Comparison of ENCODE assay signal across 8 mouse cellular contexts in the genomic region with DNA sequence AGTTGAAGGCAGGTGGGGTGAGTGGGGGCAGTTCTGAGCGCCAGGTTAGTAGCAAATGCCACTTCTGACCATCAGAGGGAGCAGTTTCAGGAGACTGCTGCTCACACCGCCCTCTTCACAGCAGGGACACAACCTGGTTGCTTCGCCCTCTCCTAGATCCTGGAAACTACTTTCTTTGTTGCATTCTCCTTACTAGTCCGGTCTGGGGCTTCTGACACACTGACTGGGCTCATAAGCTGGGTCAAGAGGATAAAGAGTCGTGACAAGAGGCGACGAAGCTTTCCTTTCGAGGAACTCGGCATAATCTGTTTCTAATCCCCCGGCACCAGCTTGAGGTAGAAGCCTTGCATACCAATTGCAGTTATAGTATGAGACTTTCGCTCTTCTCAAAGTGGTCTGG.
A peak's percentile ranks its signal among the peaks of the same experiment; 100 is the strongest.
DNase-seq lines count a peak whose midpoint lies in the region; ATAC-seq and TF ChIP-seq lines count a peak whose summit lies in the region.

No protein-coding gene starts in this region.

- no peak for TF ChIP-seq EP300 in ES-Bruce4 (IDR thresholded peaks at IDR 0.05; ENCODE audit: insufficient read depth, low read depth, low read length)

- no peaks in the 10 kb centered on the region for H3K36me3 ChIP-seq in ES-Bruce4 (ENCODE audit: control insufficient read depth, insufficient read depth, low read length, poor library complexity, severe bottlenecking)
- H3K36me3 ChIP-seq in forebrain, embryonic 12.5 days (replicated peaks), result no peaks in the 10 kb centered on the region
- H3K36me3 ChIP-seq in hindbrain, embryonic 12.5 days, result no peaks in the 10 kb centered on the region
- no peaks in the 10 kb centered on the region for H3K36me3 ChIP-seq in lung, embryonic 16.5 days (ENCODE audit: control insufficient read depth, insufficient read depth, low read length)

- no peaks in the 10 kb centered on the region for H3K4me1 ChIP-seq in ES-Bruce4 (ENCODE audit: control insufficient read depth, insufficient read depth, low read length)
- no peaks in the 10 kb centered on the region for H3K4me1 ChIP-seq in bone marrow macrophage, adult 2 months (ENCODE audit: control insufficient read depth, insufficient read depth, low read length)
- peaks cover 5% of the 10 kb centered on the region; the same call in 1 of the 2 replicates for H3K4me1 ChIP-seq in forebrain, embryonic 12.5 days
- no peaks in the 10 kb centered on the region for H3K4me1 ChIP-seq in hindbrain, embryonic 12.5 days
- H3K4me1 ChIP-seq in lung, embryonic 16.5 days (replicated peaks; ENCODE audit: control insufficient read depth, insufficient read depth, low read length), result peaks cover 3% of the 10 kb centered on the region

- TF ChIP-seq POLR2A in ES-Bruce4 (IDR thresholded peaks at IDR 0.05; ENCODE audit: insufficient read depth, low read length), result no peak
- TF ChIP-seq POLR2A in bone marrow macrophage, adult 2 months (IDR thresholded peaks at IDR 0.05; ENCODE audit: borderline replicate concordance, low read depth, low read length), result no peak

- H3K4me2 ChIP-seq in forebrain, embryonic 12.5 days, result peak overlapping the region; percentile 46
- H3K4me2 ChIP-seq in hindbrain, embryonic 12.5 days (replicated peaks), result peak overlapping the region; percentile 36
- peak overlapping the region; percentile 53 for H3K4me2 ChIP-seq in lung, embryonic 16.5 days (ENCODE audit: low read depth, low read length)

- H3K4me3 ChIP-seq in ES-Bruce4 (ENCODE audit: low read depth, low read length), result no peak overlapping the region
- peak overlapping the region; percentile 18; the same call in 1 of the 2 replicates for H3K4me3 ChIP-seq in bone marrow macrophage, adult 2 months (ENCODE audit: insufficient read depth, low read length)
- peak overlapping the region; percentile 22; the same call in 1 of the 2 replicates for H3K4me3 ChIP-seq in forebrain, embryonic 12.5 days (replicated peaks)
- no peak overlapping the region; the same call in 1 of the 2 replicates for H3K4me3 ChIP-seq in hindbrain, embryonic 12.5 days
- peak overlapping the region; percentile 30 for H3K4me3 ChIP-seq in lung, embryonic 16.5 days (ENCODE audit: low read length)

- peak; percentile 83 for TF ChIP-seq CTCF in ES-Bruce4 (IDR thresholded peaks at IDR 0.05; ENCODE audit: low read depth, low read length)
- peak; percentile 34; the same call in 1 of the 2 replicates for TF ChIP-seq CTCF in bone marrow macrophage, adult 2 months (IDR thresholded peaks at IDR 0.05; ENCODE audit: low read depth, low read length)

- DNase-seq in layer of hippocampus, adult 9-11 months, result peak; percentile 12
- DNase-seq in ovary, postnatal 36 days (ENCODE audit: low spot score), result peak; percentile 44
- DNase-seq in thymus, postnatal 4 days, result peak; percentile 68

- H3K9ac ChIP-seq in ES-Bruce4 (ENCODE audit: low read depth, poor library complexity, severe bottlenecking), result no peak overlapping the region
- no peak overlapping the region for H3K9ac ChIP-seq in forebrain, embryonic 12.5 days
- H3K9ac ChIP-seq in hindbrain, embryonic 12.5 days, result no peak overlapping the region
- peak overlapping the region; percentile 30; the same call in 1 of the 2 replicates for H3K9ac ChIP-seq in lung, embryonic 16.5 days (ENCODE audit: low read length)

- WGBS in forebrain, embryonic 12.5 days, result 15% methylated on average over 11 of the region's 11 CpGs
- WGBS in hindbrain, embryonic 12.5 days, result 33% methylated on average over 11 of the region's 11 CpGs
- WGBS in lung, embryonic 16.5 days, result 31% methylated on average over 11 of the region's 11 CpGs

- H3K27ac ChIP-seq in ES-Bruce4 (ENCODE audit: insufficient read depth, low read length), result no peak overlapping the region
- H3K27ac ChIP-seq in bone marrow macrophage, adult 2 months (ENCODE audit: insufficient read depth, low read depth, low read length), result no peak overlapping the region
- H3K27ac ChIP-seq in forebrain, embryonic 12.5 days, result no peak overlapping the region
- H3K27ac ChIP-seq in hindbrain, embryonic 12.5 days, result no peak overlapping the region
- no peak overlapping the region for H3K27ac ChIP-seq in lung, embryonic 16.5 days (ENCODE audit: low read length)

- H3K27me3 ChIP-seq in ES-Bruce4 (ENCODE audit: control insufficient read depth, insufficient read depth, low read length, poor library complexity, severe bottlenecking), result no peaks in the 10 kb centered on the region
- peaks cover 7% of the 10 kb centered on the region; the same call in 1 of the 2 replicates for H3K27me3 ChIP-seq in forebrain, embryonic 12.5 days
- H3K27me3 ChIP-seq in hindbrain, embryonic 12.5 days, result no peaks in the 10 kb centered on the region
- H3K27me3 ChIP-seq in lung, embryonic 16.5 days (ENCODE audit: control insufficient read depth, insufficient read depth, low read depth, low read length), result no peaks in the 10 kb centered on the region

- no peak for ATAC-seq in forebrain, embryonic 12.5 days (ENCODE audit: low FRiP score)
- no peak for ATAC-seq in hindbrain, embryonic 12.5 days (ENCODE audit: low FRiP score)
- ATAC-seq in lung, embryonic 16.5 days (ENCODE audit: low read depth), result peak; percentile 41; the same call in 1 of the 2 replicates

- H3K9me3 ChIP-seq in ES-Bruce4 (replicated peaks; ENCODE audit: control insufficient read depth, insufficient read depth, low read length, poor library complexity, severe bottlenecking), result no peaks in the 10 kb centered on the region
- no peaks in the 10 kb centered on the region for H3K9me3 ChIP-seq in forebrain, embryonic 12.5 days
- no peaks in the 10 kb centered on the region for H3K9me3 ChIP-seq in hindbrain, embryonic 12.5 days (replicated peaks)
- H3K9me3 ChIP-seq in lung, embryonic 16.5 days (ENCODE audit: control insufficient read depth, low read length), result no peaks in the 10 kb centered on the region

Comparison
In these comparisons a context has a peak if more than half of its experiments do, and no peak if none do; other contexts are left out.
1. H3K4me3 ChIP-seq: peak in bone marrow macrophage, adult 2 months (single experiment), forebrain, embryonic 12.5 days (single experiment) and lung, embryonic 16.5 days (single experiment); none in ES-Bruce4 (single experiment) and hindbrain, embryonic 12.5 days (single experiment).
2. DNase-seq: peak in every context shown above with its lines; median percentile 68 in thymus, postnatal 4 days; 44 in ovary, postnatal 36 days; 12 in layer of hippocampus, adult 9-11 months.
3. Peak in every context shown above with its lines, with median percentiles within 50 percentile points of each other: H3K4me2 ChIP-seq.